Mouse (Mus musculus) kidney, adult 18-20 months (tissue): ENCODE measurements around the gene Pkhd1.

Source experiments
- DNase-seq: peaks from one replicate; pipeline ENCODE4 v3.0.0; 2021

Pkhd1 gene

GRCm38 (mm10) chr1:20248169-20248568, 369.7 kb downstream of the Pkhd1 start:
- no peak for DNase-seq

DNA sequence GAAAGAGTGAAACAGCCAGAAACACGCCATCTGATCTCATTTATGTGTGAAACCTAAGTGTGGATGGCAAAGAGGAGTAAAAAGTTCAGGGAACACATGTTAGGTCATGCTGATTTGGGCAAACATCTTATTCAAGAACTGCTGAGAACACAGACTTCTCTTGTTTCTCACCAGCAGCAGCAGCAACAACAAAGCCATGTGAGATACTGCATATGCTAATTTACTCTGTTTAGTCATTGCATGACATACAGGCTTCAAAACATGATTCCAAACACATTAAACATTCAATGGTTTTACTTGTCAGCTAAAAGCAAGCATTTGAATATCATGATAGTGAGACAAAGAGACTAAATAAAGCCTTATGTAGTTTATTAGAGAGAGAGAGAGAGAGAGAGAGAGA, 401.2 kb downstream of the Pkhd1 start:
- no peak for DNase-seq

DNA sequence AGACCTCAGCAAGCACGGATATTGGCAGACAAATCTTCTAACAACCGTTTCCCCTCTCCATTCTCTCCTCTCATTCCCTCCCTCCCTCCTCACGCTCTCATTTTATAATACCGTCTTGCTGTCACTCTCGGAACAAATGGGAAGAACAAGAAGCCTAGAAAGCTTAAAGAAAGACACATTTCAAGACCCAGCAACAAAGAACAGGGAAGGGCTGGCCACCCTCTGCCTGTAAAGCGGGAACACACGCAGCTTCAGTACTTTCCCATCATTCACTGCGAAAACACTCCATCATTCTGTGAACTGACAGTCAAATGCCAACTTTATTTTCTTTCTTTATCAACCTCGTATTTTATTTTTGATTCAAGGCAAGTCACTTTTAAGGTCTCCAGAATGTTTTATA, 427.4 kb downstream of the Pkhd1 start:
- no peak for DNase-seq

GRCm38 (mm10) chr1:20180157-20180556, 437.7 kb downstream of the Pkhd1 start:
- DNase-seq = no peak

GRCm38 (mm10) chr1:20171199-20171598, 446.7 kb downstream of the Pkhd1 start:
- DNase-seq = no peak

GRCm38 (mm10) chr1:20150627-20151026, 467.2 kb downstream of the Pkhd1 start:
- DNase-seq = peak; percentile 18

- no peak for DNase-seq
Observed at GRCm38 (mm10) chr1:20150016-20150415, 467.8 kb downstream of the Pkhd1 start.

GRCm38 (mm10) chr1:20136205-20136604, 481.7 kb downstream of the Pkhd1 start:
- no peak for DNase-seq

DNA sequence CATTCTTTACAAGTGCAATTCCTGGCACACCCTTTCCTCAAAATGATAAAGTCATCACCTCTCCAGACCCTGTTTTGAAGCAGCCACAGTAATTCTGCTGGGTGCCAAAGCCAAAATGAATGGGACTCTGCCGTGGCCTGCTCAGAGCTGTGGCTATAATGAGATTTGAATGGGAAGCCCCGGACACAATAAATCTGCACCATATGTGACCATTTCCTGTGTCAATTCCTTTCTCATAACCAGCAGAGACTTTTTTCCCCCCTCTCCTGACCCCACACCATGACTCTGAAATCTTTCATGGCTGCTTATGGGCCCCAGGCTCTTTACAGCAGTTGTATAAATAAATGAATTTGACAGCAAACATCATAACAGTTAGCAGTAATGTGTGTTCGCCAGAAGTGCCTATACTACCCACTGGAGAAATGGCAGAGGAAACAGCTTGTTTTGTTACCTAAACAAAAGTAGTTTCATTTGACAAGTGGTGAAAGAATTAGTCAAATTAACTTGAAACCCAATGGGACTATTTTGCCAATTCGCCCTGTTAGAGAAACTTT, 482.7 kb downstream of the Pkhd1 start:
- DNase-seq = no peak

DNA sequence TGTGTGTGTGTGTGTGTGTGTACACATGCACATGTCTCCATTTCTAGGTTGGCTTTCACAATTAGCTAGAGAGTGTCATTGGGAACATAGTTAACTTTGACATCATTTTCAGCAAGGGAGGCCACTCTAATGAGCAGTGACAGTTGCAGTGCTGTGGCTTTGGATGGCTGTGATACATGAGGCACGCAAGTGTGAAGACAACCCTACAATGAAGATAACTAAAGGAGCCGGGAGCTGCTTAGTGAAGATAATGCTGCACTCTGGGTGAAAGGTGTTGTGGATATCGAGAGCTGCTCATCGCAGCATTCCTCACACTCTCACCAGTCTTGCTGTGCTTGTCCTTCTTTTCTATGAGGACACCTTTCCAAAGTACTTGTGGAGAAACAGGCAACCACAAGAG, 484.2 kb downstream of the Pkhd1 start:
- no peak for DNase-seq

DNA sequence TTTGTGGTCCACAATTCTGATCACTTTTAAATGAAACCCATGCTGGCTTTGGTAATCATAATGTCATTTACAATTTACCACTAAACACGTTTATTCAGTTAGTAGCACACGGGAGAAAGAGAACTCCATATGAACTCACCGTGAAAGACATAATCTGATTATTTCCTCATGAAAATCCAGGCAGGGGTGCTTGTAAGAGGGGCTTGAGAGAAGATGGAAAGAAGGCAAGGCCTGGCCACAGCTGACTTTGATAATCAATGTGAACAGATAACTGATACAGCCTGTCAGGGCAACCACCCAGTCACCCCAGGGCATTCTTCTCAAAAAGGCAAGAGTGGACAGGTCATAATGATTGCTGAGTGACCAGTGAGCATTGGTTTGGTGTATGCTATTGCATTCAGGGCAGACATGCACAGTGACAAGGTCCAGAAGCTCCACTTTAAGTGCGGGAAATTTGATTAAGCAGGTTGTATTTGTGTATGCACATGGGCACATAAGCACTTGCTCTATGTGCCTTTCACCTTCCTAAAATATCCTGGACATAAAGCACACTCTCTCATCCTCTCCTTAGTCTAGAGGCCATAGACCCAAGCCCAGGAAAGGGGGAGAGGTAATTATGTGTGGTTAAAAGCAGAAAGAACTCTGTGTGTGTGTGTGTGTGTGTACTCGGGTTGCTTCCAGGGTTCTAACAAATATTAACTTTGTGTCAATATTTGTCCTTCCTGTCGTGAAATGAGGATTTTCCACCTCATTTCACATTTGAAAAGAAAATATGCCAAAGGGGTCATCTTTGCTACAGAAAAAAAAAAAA, 485.9 kb downstream of the Pkhd1 start:
- DNase-seq = no peak

DNA sequence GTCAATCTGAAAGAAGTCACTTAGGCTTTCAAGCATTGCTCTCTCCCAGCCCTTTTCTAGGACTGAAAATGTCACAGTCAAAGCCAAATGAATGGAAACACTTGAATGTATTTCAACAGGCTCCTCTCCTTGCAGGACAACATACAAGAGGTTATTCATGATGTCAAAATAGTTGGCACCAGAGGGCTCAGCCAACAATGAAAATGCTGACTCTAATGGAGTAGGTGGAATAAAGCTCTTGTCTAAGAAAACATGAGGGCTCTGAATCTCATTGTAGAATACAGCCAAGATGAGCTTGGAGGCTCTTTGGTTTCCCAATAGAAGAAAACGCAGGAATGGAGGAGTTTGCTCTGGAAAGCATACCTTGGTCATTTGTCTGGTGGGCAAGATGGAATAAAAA, 500.5 kb downstream of the Pkhd1 start:
- no peak for DNase-seq

- DNase-seq = no peak
Observed at GRCm38 (mm10) chr1:20069733-20070132, 548.1 kb downstream of the Pkhd1 start.

DNA sequence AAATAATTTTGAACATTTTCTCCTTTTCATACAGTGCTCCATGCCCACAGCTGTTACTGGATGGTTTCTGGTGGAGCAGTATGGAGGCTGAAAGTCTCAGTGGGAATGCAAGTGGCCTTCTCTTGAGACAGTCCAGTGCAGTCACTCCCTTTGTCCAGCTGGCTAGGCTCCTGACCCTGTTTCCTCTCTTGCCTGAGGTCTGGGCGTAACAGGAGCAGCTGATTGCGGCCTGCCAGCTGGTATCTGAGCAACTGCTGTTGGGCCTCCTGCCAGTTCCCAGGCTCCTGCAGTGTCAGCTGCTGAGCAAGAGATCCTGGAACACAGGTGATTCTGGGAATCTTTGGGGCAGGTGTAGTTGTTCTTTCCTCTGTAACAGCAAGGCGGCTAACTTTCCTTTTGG, 559.6 kb downstream of the Pkhd1 start:
- DNase-seq = no peak

- no peak for DNase-seq
Observed at GRCm38 (mm10) chr1:20039389-20039788, 578.5 kb downstream of the Pkhd1 start.

DNA sequence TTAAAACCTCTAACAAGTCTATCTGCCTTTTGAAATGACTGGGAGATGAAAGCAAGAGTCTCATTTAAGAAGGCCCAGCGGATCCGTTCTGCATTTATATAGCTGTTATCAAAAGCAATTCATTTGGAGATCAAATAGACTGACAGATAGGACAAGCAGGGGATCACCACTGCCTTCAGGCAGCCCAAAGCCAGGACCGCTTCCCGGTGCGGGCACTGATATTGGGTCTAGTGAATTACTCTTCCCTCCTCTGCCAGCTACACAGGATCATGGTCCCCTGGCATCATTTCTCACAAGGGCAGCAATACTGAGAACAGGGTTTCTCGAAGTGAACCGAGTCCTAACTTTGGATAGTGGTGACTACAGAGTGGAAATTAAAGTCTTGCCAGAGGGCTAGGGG, 582.6 kb downstream of the Pkhd1 start:
- no peak for DNase-seq

- DNase-seq = no peak
Observed at GRCm38 (mm10) chr1:20018198-20018925, 599.5 kb downstream of the Pkhd1 start.

- no peak for DNase-seq
Observed at GRCm38 (mm10) chr1:20017619-20018018, 600.2 kb downstream of the Pkhd1 start.
